Mouse (Mus musculus) intestine, postnatal 0 days (tissue): ENCODE results near the gene Dus3l. TPM values are rescaled to one million over a fixed set of nuclear protein-coding genes. Genes with fewer than 3 reads are reported as not detected.

Experiments
- ATAC-seq: fragments of 200-750 bp; cut with Nextera tagmentation; 2 replicates; pipeline ENCODE4 v1.8.0; 2017; ENCODE audit warnings: mild to moderate bottlenecking, moderate TSS enrichment, moderate library complexity
- H3K27ac ChIP-seq: fragments of 300-500 bp; sonication (generic); 2 replicates; pipeline ENCODE4 v1.5.1; 2014; ENCODE audit warnings: mild to moderate bottlenecking, low read depth, low read length, moderate library complexity
- H3K27me3 ChIP-seq: fragments of 300-500 bp; sonication (generic); replicated peaks from 2 replicates; pipeline ENCODE4 v1.6.1; 2014; ENCODE audit warnings: low read length, mixed read lengths; ENCODE audit not compliant: control insufficient read depth, insufficient read depth
- H3K36me3 ChIP-seq: fragments of 300-500 bp; sonication (generic); 2 replicates; pipeline ENCODE4 v1.6.1; 2014; ENCODE audit warnings: mild to moderate bottlenecking, moderate library complexity; ENCODE audit not compliant: control insufficient read depth, insufficient read depth
- H3K4me1 ChIP-seq: fragments of 300-500 bp; sonication (generic); replicated peaks from 2 replicates; pipeline ENCODE4 v1.6.1; 2014; ENCODE audit warnings: antibody characterized with exemption, low read length, mixed read lengths; ENCODE audit not compliant: control insufficient read depth, insufficient read depth
- H3K4me2 ChIP-seq: fragments of 300-500 bp; sonication (generic); replicated peaks from 2 replicates; pipeline ENCODE4 v1.6.1; 2014; ENCODE audit warnings: low read depth, mild to moderate bottlenecking, moderate library complexity
- H3K4me3 ChIP-seq: fragments of 300-500 bp; sonication (generic); 2 replicates; pipeline ENCODE4 v1.5.1; 2014; ENCODE audit warnings: low read depth, low read length
- H3K9ac ChIP-seq: fragments of 300-500 bp; sonication (generic); 2 replicates; pipeline ENCODE4 v1.6.1; 2014; ENCODE audit warnings: mild to moderate bottlenecking, low read depth, low read length
- H3K9me3 ChIP-seq: fragments of 300-500 bp; sonication (generic); 2 replicates; pipeline ENCODE4 v1.6.1; 2016; ENCODE audit warnings: mixed run types; ENCODE audit not compliant: control insufficient read depth
- CTCF ChIP-seq: sonication (generic); IDR thresholded peaks from 2 replicates; pipeline ENCODE4 v1.5.1; 2016; ENCODE audit warnings: low read depth, mild to moderate bottlenecking, control low read depth, antibody characterized with exemption, moderate library complexity
- WGBS: fragments of 180-500 bp; shearing (Covaris S2); extraction: QIAGEN DNeasy Blood & Tissue Kit; methylation state at CpG from one replicate; pipeline ENCODE4 v1.1.7; 2014; 5-methylcytosine and 5-hydroxymethylcytosine counted together
- polyA plus RNA-seq: library from polyadenylated mRNA; unstranded; fragments of >200 nt; fragmentation: Nextera tagmentation; extraction: Ambion mirVana; gene quantifications from 2 replicates; pipeline ENCODE4 v1.2.1, GENCODE M21; 2015

Gene Dus3l
- polyA plus RNA-seq: 16.1 and 16.6 TPM in 2 replicates

DNA sequence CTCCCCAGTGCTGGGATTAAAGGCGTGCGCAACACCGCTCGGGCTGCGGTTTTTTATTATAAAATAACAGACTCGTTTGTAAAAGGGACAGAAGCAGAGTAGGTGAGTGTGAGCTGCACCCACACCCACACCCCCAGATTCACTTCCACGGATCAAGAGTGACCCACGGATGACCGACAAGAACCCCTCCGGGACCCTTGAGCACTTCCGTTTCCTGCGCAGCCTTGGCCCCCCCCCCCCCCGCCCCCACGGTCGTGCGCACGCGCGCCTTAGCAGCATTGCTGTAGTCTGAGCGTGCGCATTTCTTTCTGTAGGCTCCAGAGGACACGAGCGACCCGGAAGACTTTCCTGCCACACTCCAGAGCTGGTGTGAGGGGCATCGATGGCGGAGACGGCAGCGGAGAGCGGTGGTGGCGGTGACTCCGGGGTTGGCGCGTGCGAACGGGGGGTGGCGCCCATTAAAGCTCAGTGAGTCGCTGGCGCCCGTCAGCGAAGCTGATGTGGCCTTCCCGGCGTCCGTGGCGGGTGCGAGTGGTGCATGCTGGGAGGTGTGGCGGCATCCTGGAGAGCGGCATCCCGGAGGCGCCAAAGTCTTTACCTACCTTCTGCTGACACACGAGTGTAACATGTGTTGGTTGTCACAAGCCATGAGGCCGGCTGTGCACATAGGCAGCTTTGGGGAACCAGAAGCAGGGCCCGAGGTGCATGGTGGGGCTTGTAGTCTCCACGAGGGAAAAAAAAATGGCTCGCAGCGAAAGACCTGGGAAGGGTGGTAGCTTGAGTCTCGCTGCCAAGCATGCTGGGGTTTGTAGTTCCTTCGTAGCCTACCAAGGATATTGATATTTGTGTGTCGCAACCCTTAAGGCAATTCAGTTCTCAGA lies at the start of gene Dus3l:
Dus3l (plus strand) TSS at position 284 of the 881 bp plus-strand sequence.
- Histone ChIP-seq H3K9me3 (no peaks in the 10 kb centered on the region), H3K4me1 (0 out of 2 replicates have a peak, but pooled peaks cover 4% of the 10 kb centered on the region), H3K4me3 (peak within 1 kb of the TSS; percentile 75), H3K9ac (peak within 1 kb of the TSS; percentile 59), H3K27me3 (no peaks in the 10 kb centered on the region), H3K36me3 (peaks cover 30% of the 10 kb centered on the region), H3K27ac (peak within 1 kb of the TSS; percentile 87), H3K4me2 (peak within 1 kb of the TSS; percentile 70)
- TF ChIP-seq CTCF: no peak
- WGBS: under 1% methylated on average over 54 of the region's 58 CpGs
- ATAC-seq: peak; percentile 83

DNA sequence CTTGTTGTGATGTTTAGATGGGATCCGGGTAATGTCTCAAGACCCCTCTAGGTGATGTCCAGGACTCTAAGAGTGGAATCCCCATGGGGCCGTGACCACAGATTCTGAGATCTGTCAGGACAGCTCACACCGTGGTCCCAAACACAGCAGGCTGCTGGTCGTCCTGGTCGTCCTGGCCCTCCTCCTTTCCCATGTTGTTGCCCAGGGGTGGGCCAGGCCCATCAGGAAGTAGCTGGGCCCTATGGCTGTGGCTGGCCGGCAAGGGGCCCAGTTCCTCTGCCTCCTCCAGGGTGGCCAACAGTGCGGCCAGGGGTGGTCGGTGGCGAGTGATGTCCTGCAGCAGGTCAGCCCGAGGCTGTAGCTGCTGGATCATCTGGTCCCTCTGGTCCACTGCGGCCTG lies 49.2 kb upstream of the Dus3l start:
- H3K9me3 ChIP-seq: no peaks in the 10 kb centered on the region
- no peak overlapping the region for H3K4me2 ChIP-seq
- H3K27ac ChIP-seq: no peak overlapping the region
- no peak for TF ChIP-seq CTCF
- H3K4me3 ChIP-seq: no peak overlapping the region
- 0 out of 2 replicates have a peak, but pooled peaks cover 4% of the 10 kb centered on the region for H3K4me1 ChIP-seq
- no peak for ATAC-seq
- H3K36me3 ChIP-seq: peaks cover 27% of the 10 kb centered on the region
- H3K27me3 ChIP-seq: no peaks in the 10 kb centered on the region
- 68% methylated on average over 11 of the region's 11 CpGs for WGBS
- no peak overlapping the region for H3K9ac ChIP-seq

DNA sequence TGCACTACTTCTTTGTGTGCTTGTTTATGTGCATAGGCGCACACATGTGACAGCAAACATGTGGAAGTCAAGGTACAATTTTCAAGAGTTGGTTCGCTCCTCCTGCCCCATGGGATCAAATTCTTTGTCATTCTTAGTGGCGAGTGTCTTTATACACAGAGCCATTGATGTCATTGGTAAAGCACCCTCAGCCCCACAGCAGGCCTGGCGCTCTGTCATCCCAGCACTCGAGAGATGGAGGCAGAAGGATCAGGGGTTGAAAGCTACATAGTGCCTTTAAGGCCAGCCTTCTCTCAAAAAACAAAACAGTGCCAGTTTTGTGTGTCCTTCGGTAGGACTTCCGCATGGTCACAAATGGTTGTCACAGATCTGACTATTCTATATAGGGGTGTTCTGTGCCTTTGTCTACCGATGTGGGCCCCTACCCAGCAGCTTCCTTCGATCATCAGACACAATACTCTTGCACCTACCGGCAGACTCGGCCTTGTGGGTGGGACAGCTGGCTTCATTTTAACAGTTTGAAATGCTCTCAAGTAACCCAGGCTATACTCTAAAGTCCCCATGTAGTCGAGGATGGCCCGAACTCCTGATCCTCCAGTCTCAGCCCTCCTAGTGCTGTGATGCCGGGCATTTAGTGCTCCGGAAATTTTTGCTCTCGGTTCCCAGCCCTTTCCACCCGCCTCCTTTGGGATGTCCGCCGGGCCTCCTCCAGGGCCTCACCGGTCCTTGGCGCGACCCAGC lies 48.5 kb upstream of the Dus3l start:
- WGBS: 22% methylated on average over 22 of the region's 22 CpGs
- Histone ChIP-seq H3K36me3 (peaks cover 23% of the 10 kb centered on the region), H3K27me3 (no peaks in the 10 kb centered on the region), H3K27ac (peak overlapping the region; percentile 57; the same call in 1 of the 2 replicates), H3K4me2 (peak overlapping the region; percentile 72), H3K9ac (peak overlapping the region; percentile 65), H3K9me3 (no peaks in the 10 kb centered on the region), H3K4me1 (0 out of 2 replicates have a peak, but pooled peaks cover 4% of the 10 kb centered on the region), H3K4me3 (peak overlapping the region; percentile 89)
- ATAC-seq: no peak
- no peak for TF ChIP-seq CTCF

GRCm38 (mm10) chr17:56716655-56717362 lies 47.7 kb upstream of the Dus3l start:
- under 1% methylated on average over 53 of the region's 55 CpGs for WGBS
- H3K4me2 ChIP-seq: peak overlapping the region; percentile 72
- H3K27ac ChIP-seq: peak overlapping the region; percentile 76
- H3K9me3 ChIP-seq: no peaks in the 10 kb centered on the region
- no peaks in the 10 kb centered on the region for H3K27me3 ChIP-seq
- ATAC-seq: peak; percentile 92
- H3K4me1 ChIP-seq: 0 out of 2 replicates have a peak, but pooled peaks cover 4% of the 10 kb centered on the region
- TF ChIP-seq CTCF: no peak
- H3K9ac ChIP-seq: peak overlapping the region; percentile 95
- H3K36me3 ChIP-seq: peaks cover 23% of the 10 kb centered on the region
- H3K4me3 ChIP-seq: peak overlapping the region; percentile 89

DNA sequence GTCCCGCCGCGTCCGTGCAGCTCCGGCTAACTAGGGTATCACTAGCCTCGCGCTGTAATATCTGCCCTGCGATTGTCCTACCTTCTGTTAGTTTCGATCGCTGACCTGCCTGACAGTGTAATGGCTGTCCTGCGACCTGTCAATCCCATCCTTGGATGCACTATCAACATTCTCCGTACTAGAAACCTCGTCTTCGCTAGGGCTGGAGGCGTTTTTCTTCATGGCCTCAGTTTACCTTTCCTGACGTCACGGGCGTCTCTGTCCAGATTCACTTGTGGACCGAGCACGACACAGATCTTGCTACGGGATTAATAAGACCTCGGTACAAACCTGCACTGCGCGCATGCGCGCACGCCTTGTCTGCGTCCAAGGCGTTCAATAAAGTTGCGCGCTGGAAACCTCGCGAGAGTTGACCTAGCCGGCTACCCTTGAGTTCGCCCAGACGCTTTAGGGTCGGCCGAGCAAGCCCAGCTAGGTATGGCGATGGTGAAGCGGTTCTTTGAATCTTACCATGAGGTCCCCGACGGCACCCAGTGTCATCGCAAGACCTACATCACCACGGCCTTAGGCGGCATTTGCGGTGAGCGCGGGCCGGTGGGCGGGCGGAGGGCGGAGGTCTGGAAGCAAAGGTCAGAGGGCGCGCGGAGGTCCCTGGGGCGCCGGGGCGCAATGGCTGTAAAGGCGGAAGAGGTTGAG lies 47.0 kb upstream of the Dus3l start, which contains the start of the genes Ndufa11 and Vmac:
Ndufa11 (plus strand) TSS at position 405 of the 696 bp plus-strand sequence.
Vmac (minus strand) TSS at position 660 of the 696 bp plus-strand sequence.
- Histone ChIP-seq H3K4me2 (peak within 1 kb of the TSS; percentile 72), H3K4me1 (0 out of 2 replicates have a peak, but pooled peaks cover 4% of the 10 kb centered on the region), H3K36me3 (peaks cover 23% of the 10 kb centered on the region; the same call in 1 of the 2 replicates), H3K27ac (peak within 1 kb of the TSS; percentile 76), H3K27me3 (no peaks in the 10 kb centered on the region), H3K4me3 (peak within 1 kb of the TSS; percentile 89), H3K9ac (peak within 1 kb of the TSS; percentile 95), H3K9me3 (no peaks in the 10 kb centered on the region)
- ATAC-seq: peak; percentile 75
- WGBS: under 1% methylated on average over 59 of the region's 59 CpGs
- TF ChIP-seq CTCF: no peak
